Mouse (Mus musculus) erythroblast, embryonic 14.5 days (primary cell): ENCODE data around the gene Mrps14. TPM values are rescaled to one million over a fixed set of nuclear protein-coding genes. Genes with fewer than 3 reads are reported as not detected.

Experiments used
- H3K27me3 ChIP-seq: 2 replicates; pipeline ENCODE4 v1.6.1; 2012; ENCODE audit warnings: inconsistent platforms; ENCODE audit not compliant: control insufficient read depth
- H3K36me3 ChIP-seq: 2 replicates; pipeline ENCODE4 v1.6.1; 2012; ENCODE audit warnings: mild to moderate bottlenecking, inconsistent platforms; ENCODE audit not compliant: control insufficient read depth
- H3K4me1 ChIP-seq: 2 replicates; pipeline ENCODE4 v1.6.1; 2012; ENCODE audit warnings: inconsistent platforms; ENCODE audit not compliant: control insufficient read depth
- H3K4me3 ChIP-seq: replicated peaks from 2 replicates; pipeline ENCODE3; 2012; ENCODE audit warnings: moderate library complexity, mild to moderate bottlenecking, inconsistent platforms
- H3K9me3 ChIP-seq: 2 replicates; pipeline ENCODE4 v1.6.1; 2012; ENCODE audit warnings: low read length, inconsistent platforms, mixed read lengths; ENCODE audit not compliant: control insufficient read depth
- GATA1 ChIP-seq: IDR thresholded peaks from 2 replicates; pipeline ENCODE4 v1.6.1; 2012; ENCODE audit warnings: low read length, inconsistent platforms, mixed read lengths
- TAL1 ChIP-seq: IDR thresholded peaks from 3 replicates; pipeline ENCODE4 v1.6.1; 2012; ENCODE audit warnings: low read length, inconsistent platforms, mixed read lengths
- polyA plus RNA-seq: library from polyadenylated mRNA; stranded (reverse); fragments of >175 nt; gene quantifications from 2 replicates; pipeline ENCODE4 v1.2.3, GENCODE M21; 2012

Mrps14 gene
- polyA plus RNA-seq, 1 experiment = 0.42 TPM

DNA sequence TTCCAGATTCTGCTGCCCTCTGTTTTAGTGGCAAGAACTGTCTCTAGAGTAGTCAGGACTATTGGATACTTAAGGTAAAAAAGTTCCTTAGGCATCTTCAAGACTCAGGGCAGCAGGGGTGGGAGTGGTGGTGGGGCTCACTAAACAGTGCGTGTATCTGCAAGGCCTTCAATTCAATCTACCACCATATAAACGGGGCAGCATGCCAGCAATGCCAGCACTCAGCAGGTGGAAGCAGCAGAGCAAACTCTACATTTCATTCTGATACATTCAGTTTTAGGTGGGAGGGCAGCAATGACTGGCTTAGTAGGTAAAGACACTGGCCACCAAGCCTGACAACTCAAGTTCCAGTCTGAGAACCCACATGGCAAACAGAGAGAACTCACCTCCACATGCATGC lies 45.1 kb downstream of the Mrps14 start:
- no peaks in the 10 kb centered on the region for H3K9me3 ChIP-seq
- no peaks in the 10 kb centered on the region for H3K27me3 ChIP-seq
- H3K4me1 ChIP-seq = no peaks in the 10 kb centered on the region
- H3K36me3 ChIP-seq = peaks cover 14% of the 10 kb centered on the region
- TF ChIP-seq TAL1 (no peak), GATA1 (no peak)
- H3K4me3 ChIP-seq = no peak overlapping the region

DNA sequence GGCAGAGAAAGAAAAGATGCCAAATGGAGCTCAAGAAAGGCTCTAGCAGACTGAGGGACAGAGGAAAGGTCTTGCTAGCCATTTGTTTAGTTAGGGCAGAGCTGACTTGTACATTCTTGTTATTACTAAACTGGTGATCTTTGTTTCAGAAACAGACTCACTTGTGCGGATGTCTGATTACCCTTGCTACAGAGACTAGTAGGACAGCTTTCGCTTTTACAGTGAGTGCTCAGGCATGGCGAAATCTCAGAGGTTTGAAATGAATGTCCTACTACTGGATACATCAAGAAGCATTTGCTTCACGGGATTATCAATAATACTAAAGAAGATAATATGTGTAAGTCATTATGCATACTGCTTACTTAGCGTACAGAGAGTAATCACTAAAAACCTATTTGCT lies 49.7 kb downstream of the Mrps14 start:
- Histone ChIP-seq H3K4me1 (no peaks in the 10 kb centered on the region), H3K9me3 (no peaks in the 10 kb centered on the region), H3K27me3 (no peaks in the 10 kb centered on the region), H3K36me3 (peaks cover 8% of the 10 kb centered on the region), H3K4me3 (no peak overlapping the region)
- TF ChIP-seq TAL1 = no peak
- TF ChIP-seq GATA1 = no peak

DNA sequence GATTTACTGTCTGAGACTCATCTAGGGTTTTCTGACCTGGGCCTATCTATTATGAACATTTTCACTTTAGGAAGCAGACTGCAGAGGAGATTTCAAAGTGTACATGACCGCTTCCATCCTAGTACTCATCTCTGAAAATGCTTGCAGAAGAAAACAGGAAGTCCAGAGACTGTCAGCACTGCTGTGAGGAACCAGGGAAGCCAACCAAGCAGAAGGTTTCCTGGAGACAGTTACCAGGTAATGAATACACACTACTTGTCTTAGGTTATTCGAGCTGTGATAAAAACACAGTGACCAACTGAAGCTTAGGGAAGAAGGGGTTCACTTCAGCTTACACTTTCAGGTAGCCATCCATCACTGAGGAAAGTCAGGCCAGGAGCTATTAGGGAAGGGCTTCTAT lies 50.9 kb downstream of the Mrps14 start:
- peaks cover 3% of the 10 kb centered on the region for H3K36me3 ChIP-seq
- no peaks in the 10 kb centered on the region for H3K4me1 ChIP-seq
- H3K9me3 ChIP-seq = no peaks in the 10 kb centered on the region
- no peak overlapping the region for H3K4me3 ChIP-seq
- TF ChIP-seq GATA1 = no peak
- no peak for TF ChIP-seq TAL1
- H3K27me3 ChIP-seq = no peaks in the 10 kb centered on the region

DNA sequence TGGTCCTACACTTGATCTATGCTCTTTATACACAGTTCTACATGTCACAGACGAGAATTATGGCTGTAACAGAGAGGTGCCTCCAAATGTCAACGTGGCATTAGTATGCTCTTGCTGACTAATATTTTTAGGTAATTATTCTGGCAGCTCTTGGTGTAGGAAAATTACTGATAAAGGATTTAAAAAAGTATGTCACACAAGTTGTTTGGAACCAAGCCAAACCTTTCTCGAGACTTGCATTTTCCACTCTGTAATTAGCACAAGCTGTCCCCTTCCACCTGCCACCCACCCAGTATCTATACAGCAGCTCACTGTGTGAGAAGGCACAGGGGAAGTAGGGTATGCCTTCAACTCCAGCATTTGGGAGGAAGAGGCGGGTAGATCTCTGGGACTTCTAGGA lies 51.8 kb downstream of the Mrps14 start:
- no peak overlapping the region for H3K4me3 ChIP-seq
- H3K27me3 ChIP-seq = no peaks in the 10 kb centered on the region
- no peak for TF ChIP-seq TAL1
- TF ChIP-seq GATA1 = no peak
- no peaks in the 10 kb centered on the region for H3K4me1 ChIP-seq
- no peaks in the 10 kb centered on the region for H3K9me3 ChIP-seq
- peaks cover 2% of the 10 kb centered on the region; the same call in 1 of the 2 replicates for H3K36me3 ChIP-seq

DNA sequence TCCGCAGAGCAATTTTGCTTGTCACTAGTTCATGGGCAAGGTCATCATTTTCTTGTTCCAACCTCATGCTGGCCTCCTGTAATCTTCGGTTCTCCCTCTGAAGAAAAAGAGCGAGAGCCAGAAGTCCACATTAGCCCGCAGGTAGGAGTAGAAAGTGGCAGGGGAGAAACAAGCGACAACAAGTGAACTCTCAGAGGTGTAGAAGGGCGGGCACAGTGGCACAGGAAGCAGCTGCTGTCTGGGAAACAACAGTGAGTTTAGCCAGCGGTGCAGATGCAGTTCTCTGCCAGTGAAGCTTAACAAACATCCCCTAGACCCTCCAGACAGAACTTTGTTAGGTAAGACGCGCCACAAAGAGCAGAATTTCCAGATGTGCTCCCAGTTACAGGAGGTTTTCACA lies 52.5 kb downstream of the Mrps14 start:
- no peak for TF ChIP-seq TAL1
- no peak for TF ChIP-seq GATA1
- H3K4me3 ChIP-seq = no peak overlapping the region
- H3K27me3 ChIP-seq = no peaks in the 10 kb centered on the region
- H3K9me3 ChIP-seq = no peaks in the 10 kb centered on the region
- H3K4me1 ChIP-seq = no peaks in the 10 kb centered on the region
- H3K36me3 ChIP-seq = peaks cover 2% of the 10 kb centered on the region; the same call in 1 of the 2 replicates

DNA sequence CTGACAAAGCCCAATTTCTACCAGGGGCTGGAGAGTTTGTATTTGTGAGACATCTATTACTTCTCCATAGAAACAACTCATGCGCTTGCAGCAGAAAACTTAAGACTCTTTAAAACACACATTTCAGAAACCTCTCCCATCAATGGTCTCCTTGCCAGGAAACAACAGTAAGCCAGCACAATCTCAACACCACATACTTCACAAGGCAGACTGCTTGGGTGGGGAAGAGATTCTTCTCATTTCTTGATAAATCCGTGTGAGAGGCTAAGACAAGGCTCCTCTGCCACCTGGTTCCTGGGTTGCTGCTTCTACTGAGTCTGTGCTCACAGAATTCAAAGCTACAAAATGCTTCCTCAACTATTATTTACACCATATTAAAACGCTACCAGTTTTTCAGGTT lies 54.8 kb downstream of the Mrps14 start:
- TF ChIP-seq TAL1 (no peak), GATA1 (no peak)
- Histone ChIP-seq H3K4me1 (no peaks in the 10 kb centered on the region), H3K36me3 (peaks cover 4% of the 10 kb centered on the region; the same call in 1 of the 2 replicates), H3K4me3 (no peak overlapping the region), H3K9me3 (peaks cover 2% of the 10 kb centered on the region; the same call in 1 of the 2 replicates), H3K27me3 (no peaks in the 10 kb centered on the region)

DNA sequence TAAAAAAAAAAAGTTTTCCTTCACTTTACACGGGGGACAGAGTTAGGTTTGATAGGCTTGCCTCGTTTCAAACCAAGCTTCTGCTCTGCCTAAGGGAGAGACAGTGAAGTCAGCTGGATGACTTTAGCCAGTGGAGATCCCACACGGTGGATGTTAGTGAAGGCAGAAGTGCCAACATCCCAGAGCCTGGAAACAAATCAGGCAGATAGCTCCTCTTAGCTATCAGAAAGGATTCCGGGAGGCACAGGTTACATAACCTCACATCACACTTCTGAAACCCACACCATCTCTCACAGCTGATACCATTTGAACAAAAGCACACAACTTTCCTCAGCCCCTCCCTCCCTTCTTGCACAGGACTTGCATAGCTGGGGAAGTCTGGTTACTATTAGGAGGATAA lies 55.8 kb downstream of the Mrps14 start:
- H3K27me3 ChIP-seq = no peaks in the 10 kb centered on the region
- peaks cover 2% of the 10 kb centered on the region; the same call in 1 of the 2 replicates for H3K9me3 ChIP-seq
- peaks cover 11% of the 10 kb centered on the region for H3K36me3 ChIP-seq
- no peak for TF ChIP-seq TAL1
- TF ChIP-seq GATA1 = no peak
- no peak overlapping the region for H3K4me3 ChIP-seq
- no peaks in the 10 kb centered on the region for H3K4me1 ChIP-seq

DNA sequence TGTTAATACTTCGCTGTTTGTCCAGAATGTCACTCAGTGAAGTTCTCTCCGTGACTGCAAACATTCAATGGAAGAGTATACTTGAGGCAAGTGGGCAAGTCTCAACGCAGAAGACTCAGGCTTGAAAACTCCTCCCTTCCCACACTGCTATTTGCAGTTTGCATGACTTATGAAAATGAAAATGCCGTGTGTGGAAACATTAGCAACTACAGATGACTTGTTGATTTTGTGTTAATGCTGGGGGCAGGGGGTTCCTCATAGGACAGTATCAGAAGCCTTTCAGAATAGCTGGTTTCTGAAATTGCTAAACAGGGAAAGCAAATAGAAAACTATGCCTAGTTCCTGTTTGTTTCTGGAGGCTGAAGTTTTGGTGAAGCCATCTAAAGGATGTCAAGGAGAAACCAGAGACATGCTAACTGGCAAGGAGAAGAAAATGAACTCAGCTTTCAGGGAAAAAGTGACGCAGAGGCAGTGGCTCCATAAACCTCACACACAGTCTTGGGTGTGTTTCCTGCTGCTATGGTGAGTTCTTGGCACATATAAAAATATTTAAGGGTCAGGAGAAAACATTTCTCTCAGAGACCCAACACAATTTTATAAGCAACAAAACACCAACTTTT lies 56.5 kb downstream of the Mrps14 start:
- TF ChIP-seq GATA1 (no peak), TAL1 (no peak)
- Histone ChIP-seq H3K4me3 (no peak overlapping the region), H3K9me3 (peaks cover 2% of the 10 kb centered on the region; the same call in 1 of the 2 replicates), H3K36me3 (peaks cover 12% of the 10 kb centered on the region), H3K4me1 (no peaks in the 10 kb centered on the region), H3K27me3 (no peaks in the 10 kb centered on the region)

Other genes with a start within 250 kb of the Mrps14 start
- gene 4930523C07Rik, start 150.8 kb upstream of the Mrps14 start, polyA plus RNA-seq = 3.7 and 4.4 TPM in 2 replicates
- not detected in 2 replicates for gene Tnn, start 41.6 kb upstream of the Mrps14 start, polyA plus RNA-seq
- gene Cacybp, start 17.7 kb downstream of the Mrps14 start, polyA plus RNA-seq = 6.6 and 6.7 TPM in 2 replicates